Mouse (Mus musculus): ENCODE measurements around the gene Rngtt. TPM values are rescaled to one million over a fixed set of nuclear protein-coding genes. Genes with fewer than 3 reads are reported as not detected.
A peak's percentile ranks its signal among the peaks of the same experiment; 100 is the strongest.

The Rngtt gene
- total RNA-seq, 2 experiments from 2014 or later = 29.0 to 29.7 TPM

DNA sequence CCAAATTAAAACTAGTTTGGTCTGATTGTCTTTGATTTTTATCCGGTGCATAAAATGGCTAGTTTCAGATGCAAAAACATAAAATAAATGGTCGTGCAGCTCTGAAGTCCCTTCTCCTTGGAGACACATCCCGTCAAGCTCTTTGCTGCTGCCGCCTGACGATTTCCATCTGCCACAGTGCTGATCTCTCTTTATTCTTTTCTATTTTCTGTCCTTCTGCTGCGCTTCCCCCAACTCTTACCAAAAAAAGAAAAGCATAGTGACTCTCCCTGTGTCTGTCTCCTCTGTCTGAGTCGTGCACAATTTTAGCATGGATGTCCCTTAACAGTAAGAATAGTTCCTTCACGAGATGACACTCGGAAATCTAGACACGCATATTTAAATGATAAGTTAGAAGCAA lies 210.8 kb downstream of the Rngtt start:
- no peak for DNase-seq

DNA sequence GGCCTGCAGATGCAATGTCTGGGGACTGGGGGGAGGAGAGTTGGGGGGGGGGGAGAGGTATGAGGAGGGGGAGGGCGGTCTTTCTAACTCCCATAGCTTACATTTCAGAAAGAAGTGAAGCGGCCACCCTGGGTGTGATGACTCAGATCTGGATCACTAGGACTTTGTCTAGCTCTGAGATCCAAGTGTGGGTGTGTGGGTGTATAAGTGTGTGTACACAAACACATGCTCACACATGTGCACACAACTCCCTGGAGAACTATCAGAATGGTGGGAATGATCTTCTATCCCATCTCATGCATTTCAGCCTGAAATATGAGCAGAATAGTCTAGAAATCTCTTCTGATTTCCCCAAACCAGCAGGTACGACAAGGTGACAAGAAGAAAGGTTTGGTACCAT lies 213.7 kb downstream of the Rngtt start:
- DNase-seq = no peak

DNA sequence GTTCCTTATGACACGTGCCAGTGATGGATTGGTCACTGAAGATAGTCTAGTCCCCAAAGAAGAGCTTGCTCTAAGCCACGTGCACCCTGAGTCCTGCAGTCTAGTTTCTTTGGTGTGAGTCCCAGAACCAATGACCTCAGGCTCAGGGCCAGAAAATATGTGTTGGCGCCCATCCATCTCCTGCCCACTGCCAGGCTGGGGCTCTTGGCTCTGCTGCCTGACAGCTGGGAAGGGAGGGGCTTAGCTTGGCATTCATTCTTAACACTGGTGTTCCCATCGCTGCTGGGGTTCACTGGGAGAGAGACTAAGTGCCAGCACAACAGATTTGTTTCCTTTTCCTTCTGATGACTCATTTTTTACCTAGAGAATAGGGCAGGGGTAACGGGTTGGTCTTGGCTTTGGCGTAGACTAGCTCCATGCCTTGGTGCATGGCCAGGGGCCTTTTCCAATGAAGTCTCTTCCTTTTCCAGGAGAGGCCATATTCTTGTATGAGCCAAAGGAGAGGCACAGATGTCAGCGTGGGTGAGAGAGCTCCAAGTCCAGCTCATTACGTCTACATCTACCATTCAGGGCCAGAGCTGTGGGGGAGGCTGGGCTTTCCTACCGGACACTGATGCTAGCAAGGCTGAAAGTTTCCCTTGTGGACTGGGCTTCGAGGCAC lies 214.5 kb downstream of the Rngtt start:
- peak; percentile 58 to 69 for DNase-seq

DNA sequence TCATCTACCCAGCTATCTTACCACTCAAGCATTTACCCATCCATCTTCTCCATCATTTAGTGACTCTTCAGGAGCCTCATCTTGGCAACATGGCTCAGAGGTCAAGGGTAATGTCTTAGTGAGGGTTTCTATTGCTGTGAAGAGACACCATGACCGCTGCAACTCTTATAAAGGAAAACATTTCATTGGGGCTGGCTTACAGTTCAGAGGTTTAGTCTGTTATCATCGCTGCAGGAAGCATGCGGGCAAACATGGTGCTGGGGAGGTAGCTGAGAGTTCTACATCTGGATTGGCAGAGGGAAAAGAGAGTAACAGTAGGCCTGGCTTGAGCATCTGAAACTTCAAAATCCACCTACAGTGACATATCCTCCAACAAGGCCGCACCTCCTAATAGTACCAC lies 215.2 kb downstream of the Rngtt start:
- DNase-seq = no peak

DNA sequence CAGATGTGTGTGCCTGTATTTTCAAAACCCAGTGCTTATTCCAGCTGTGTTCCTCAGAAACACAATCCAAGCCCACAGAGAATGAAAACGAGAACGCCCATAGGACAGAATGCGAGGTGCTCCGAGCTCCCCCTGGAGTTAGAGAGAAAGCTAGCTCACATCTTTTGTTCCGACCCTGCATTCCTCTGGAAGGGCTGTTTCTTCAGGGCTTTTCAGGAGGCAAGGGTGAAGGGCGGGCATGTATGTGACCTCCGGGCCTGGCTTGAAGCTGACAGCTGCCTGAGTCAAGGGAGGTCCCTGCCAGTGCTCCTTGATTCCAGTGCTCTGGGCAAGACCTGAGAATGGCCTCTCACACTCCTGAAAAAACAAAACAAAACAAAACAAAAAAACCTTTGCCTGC lies 216.0 kb downstream of the Rngtt start:
- no peak for DNase-seq

DNA sequence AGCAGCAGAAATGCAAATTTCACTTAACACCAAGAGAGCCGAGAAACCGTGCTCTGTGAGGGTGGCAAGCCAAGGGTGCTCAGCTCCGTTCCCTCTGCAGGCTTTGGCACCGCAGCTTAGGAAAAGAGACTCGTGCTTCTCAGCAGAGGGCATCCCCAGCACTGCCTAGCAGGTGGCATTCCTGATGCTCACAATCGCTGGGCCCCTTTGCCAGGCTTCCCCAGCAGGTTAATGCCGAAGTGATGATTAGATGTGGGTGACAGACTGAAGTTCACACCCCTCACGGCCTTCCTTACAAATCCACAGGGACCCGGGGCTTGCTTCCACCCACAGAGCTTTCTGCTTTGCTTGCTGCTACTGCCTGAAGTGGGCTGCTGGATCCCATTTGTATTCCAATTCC lies 216.6 kb downstream of the Rngtt start:
- peak in 1 of 2 experiments; percentile 42 for DNase-seq

DNA sequence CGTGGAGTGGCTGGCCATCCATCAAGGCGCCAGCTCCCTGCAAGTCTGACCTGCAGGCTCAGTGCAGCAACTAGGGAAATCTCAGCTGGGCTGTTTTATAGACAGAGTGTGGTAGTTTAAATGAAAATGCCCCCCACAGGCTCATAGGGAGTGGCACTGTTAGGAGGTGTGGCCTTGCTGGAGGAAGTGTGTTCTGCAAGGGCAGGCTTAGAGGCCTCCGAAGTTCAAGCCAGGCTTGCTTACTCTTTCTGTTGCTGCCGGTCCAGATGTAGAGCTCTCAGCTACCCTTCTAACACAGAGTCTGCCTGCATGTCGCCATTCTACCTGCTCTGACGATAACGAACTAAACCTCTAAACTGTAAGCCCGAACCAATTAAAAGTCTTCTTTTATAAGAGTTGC lies 222.5 kb downstream of the Rngtt start:
- no peak for DNase-seq

DNA sequence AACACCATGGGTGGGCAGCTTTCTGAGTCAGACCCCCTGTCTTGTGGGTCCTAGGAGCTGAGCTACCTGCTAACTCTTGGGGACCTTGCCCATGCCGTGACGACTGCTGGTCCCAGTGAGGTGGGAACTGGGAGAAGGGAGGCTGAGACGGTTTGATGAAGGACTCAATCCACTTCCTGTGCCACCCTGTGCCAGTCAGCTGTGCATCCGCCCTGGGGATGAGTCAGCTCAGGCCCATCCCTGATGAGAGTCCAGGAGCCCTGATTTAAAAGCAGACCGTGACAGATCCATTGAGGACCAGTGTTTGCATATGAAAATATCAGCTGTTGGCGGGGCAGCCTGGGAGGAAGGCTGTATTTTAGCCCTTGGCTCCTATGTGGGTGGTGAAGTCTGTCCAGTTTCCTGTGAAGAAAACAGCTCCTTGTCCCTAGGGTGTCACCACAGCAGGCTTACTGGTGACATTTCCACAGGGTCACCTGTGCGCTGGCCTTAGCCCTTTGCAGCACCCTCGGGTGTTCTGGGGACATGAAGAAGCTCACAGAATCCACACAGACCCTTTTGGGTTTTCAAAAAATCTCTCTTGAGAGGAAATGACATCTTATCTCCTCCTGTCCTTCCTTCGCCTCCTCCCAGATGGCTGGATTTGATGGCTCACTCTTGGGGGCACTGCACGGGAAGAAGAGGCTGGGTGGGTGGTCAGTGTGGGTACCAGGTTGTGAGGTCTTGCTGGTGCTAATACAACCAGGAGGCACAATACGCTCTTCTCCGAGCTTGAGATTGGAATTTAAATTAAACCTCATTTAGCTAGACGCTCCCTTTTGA lies 234.9 kb downstream of the Rngtt start:
- no peak for DNase-seq

DNA sequence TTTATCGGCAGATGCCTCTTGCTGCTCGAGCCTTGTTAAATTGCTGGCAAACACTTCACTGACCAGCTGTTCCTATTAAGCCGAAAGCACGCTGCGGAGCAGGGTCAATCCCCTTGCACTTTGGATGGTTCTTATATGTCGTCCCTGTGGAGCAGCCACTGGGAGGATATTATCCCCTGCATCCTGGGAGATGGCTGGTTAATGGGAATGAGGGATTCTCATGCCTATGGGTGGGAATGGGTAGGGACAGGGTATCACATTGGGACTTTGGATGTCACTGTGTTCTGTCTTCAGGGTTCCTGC lies 235.4 kb downstream of the Rngtt start:
- no peak for DNase-seq

DNA sequence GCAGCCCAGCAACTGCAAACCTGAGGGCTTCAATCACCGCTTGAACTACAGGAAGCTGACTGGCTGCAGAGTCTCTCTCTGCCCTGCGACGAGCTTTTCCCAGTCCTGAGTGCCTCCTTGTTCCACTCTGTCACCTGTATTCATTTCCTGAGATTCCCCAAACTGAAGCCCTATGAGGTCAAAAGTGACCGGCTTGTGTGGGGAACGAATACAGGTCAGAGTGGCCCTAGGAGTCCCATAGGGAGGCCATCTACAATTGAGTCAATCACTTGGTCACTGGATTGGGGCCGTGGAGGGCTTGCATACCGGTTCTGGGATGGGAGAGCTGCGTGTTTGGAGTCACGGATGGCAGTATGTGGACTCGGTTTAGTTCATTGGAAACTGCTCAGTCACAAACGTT lies 236.2 kb downstream of the Rngtt start:
- DNase-seq = no peak

DNA sequence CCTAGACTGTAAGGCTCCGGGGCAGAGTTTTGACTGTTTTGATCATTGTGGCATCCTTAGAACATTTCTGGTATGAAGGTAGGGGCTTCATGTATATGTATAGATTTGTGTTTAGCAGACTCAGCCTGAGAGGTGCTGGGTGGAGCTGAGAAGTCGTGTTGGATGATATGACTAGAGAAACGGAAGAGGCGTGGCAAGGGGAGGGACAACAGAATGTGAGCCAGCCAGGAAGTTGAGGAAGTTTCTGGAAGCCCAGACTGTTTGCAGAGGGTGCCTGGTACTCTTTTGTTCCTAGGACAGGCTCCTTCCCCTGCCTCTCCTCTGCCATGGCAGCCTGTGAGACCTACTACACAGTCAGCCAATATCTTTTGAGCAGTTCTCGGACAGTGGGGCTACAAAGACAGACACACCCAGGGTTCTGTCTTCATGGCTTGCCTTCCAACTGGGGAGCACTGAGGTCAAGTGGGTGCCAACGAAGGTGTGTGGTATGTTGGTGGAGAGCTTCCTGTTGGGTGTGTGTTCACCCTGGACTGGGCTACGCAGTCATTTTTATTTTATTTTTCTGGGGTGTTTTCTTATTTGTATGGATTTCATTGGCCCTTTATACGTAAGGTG lies 237.3 kb downstream of the Rngtt start:
- DNase-seq = no peak

DNA sequence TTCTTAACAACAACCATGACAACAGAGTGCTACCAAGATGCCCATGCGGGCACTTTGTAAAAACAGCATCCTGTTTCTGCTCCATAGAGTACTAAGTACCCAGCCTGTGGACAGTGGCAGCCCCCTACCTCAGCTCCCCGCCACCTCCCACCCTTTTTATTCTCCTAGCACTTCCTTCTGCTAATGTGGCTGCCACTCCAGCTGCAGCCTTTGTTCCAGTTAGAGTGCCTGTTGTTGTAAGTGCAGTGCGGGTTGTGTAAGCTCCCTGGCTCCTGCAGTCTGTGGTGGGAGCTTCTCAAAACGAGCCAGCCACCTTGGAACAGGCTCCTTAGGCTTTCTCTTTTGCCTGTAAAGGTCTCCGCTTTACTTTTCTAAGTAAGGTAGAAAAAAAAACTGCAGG lies 239.5 kb downstream of the Rngtt start:
- no peak for DNase-seq

Small RNA genes within 50 kb of the gene (microRNA-seq; reads per million reads assigned to microRNA genes)
- gene Mir8118 = 0 reads per million in 2 experiments

Other genes with a start within 250 kb of the Rngtt start
- under 1 TPM; 0.85 to 0.96 TPM for gene Gabrr2, start 247.3 kb upstream of the Rngtt start, total RNA-seq (2021)
- under 1 TPM in 1 of 2 experiments, not detected in 1; 0.20 TPM for gene Gabrr1, start 177.8 kb upstream of the Rngtt start, total RNA-seq (2021)
- 1 to 10 TPM; 7.9 to 9.9 TPM for gene Pm20d2, start 120.6 kb upstream of the Rngtt start, total RNA-seq (2021)
- gene Srsf12, start 101.3 kb upstream of the Rngtt start, total RNA-seq (2021) = 10 to 100 TPM; 26.9 to 28.7 TPM
- gene Pnrc1, start 20.1 kb upstream of the Rngtt start, total RNA-seq (2021) = 100 to 1,000 TPM; 137 to 151 TPM

Data from layer of hippocampus, postnatal 36 days (tissue).